Mouse (Mus musculus) hindbrain, embryonic 10.5 days (tissue): ENCODE measurements around the gene Unc5a. TPM values are rescaled to one million over a fixed set of nuclear protein-coding genes. Genes with fewer than 3 reads are reported as not detected.

Experiments used
- DNase-seq: peaks from one replicate; pipeline ENCODE4 v3.0.0-alpha.2; 2017; ENCODE audit warnings: low spot score
- H3K27ac ChIP-seq: fragments of 300-500 bp; sonication (generic); 2 replicates; pipeline ENCODE4 v1.5.1; 2016; ENCODE audit warnings: mild to moderate bottlenecking, moderate library complexity
- H3K27me3 ChIP-seq: fragments of 300-500 bp; sonication (generic); 2 replicates; pipeline ENCODE4 v1.6.1; 2016; ENCODE audit warnings: mild to moderate bottlenecking; ENCODE audit not compliant: poor library complexity, insufficient read depth, severe bottlenecking
- H3K36me3 ChIP-seq: fragments of 300-500 bp; sonication (generic); 2 replicates; pipeline ENCODE4 v1.6.1; 2016; ENCODE audit warnings: mild to moderate bottlenecking, moderate library complexity
- H3K4me1 ChIP-seq: fragments of 300-500 bp; sonication (generic); replicated peaks from 2 replicates; pipeline ENCODE4 v1.6.1; 2016; ENCODE audit warnings: mild to moderate bottlenecking
- H3K4me3 ChIP-seq: fragments of 300-500 bp; sonication (generic); 2 replicates; pipeline ENCODE4 v1.5.1; 2016; ENCODE audit warnings: mild to moderate bottlenecking, moderate library complexity
- H3K9me3 ChIP-seq: fragments of 300-500 bp; sonication (generic); 2 replicates; pipeline ENCODE4 v1.6.1; 2016; ENCODE audit warnings: mild to moderate bottlenecking, moderate library complexity
- WGBS: fragments of 180-500 bp; shearing (Covaris S2); methylation state at CpG from one replicate; pipeline ENCODE4 v1.1.7; 2016; 5-methylcytosine and 5-hydroxymethylcytosine counted together
- polyA plus RNA-seq: library from polyadenylated mRNA; unstranded; fragments of >200 nt; fragmentation: Nextera tagmentation; extraction: Ambion mirVana; gene quantifications from 2 replicates; pipeline ENCODE4 v1.2.1, GENCODE M21; 2016

Unc5a gene
- polyA plus RNA-seq, 1 experiment from 2014 or later, result 4.4 TPM

GRCm38 (mm10) chr13:55047706-55048105, 98.5 kb downstream of the Unc5a start:
- Histone ChIP-seq H3K4me3 (no peak overlapping the region), H3K4me1 (no peaks in the 10 kb centered on the region), H3K9me3 (no peaks in the 10 kb centered on the region), H3K27ac (no peak overlapping the region), H3K36me3 (peaks cover 25% of the 10 kb centered on the region), H3K27me3 (no peaks in the 10 kb centered on the region)
- no peak for DNase-seq
- 83% methylated on average over 3 of the region's 3 CpGs for WGBS

Other genes starting within 250 kb of the Unc5a start
- 0.07 and 0.15 TPM in 2 replicates for gene Cdhr2, start 247.9 kb upstream of the Unc5a start, polyA plus RNA-seq
- 1.2 and 2.5 TPM in 2 replicates for gene Gprin1, start 199.5 kb upstream of the Unc5a start, polyA plus RNA-seq
- gene Sncb, start 182.8 kb upstream of the Unc5a start, polyA plus RNA-seq, result 2.3 and 2.4 TPM in 2 replicates
- not detected in 2 replicates for gene Eif4e1b, start 165.4 kb upstream of the Unc5a start, polyA plus RNA-seq
- 12.3 and 26.5 TPM in 2 replicates for gene Tspan17, start 160.0 kb upstream of the Unc5a start, polyA plus RNA-seq
- gene Hk3, start 72.0 kb downstream of the Unc5a start, polyA plus RNA-seq, result 0.55 and 0.85 TPM in 2 replicates
- gene Uimc1, start 150.9 kb downstream of the Unc5a start, polyA plus RNA-seq, result 18.6 and 22.6 TPM in 2 replicates
- 23.5 and 24.9 TPM in 2 replicates for gene Zfp346, start 155.9 kb downstream of the Unc5a start, polyA plus RNA-seq
- gene Gm17617, start 184.1 kb downstream of the Unc5a start, polyA plus RNA-seq, result not detected in 2 replicates
- gene Fgfr4, start 203.2 kb downstream of the Unc5a start, polyA plus RNA-seq, result 0.67 and 1.3 TPM in 2 replicates